Mouse (Mus musculus) T-cell, adult 2 months (primary cell): Measurements from ENCODE around the gene Casc3.
A peak's percentile ranks its signal among the peaks of the same experiment; 100 is the strongest.

Experiments
- DNase-seq: peaks from one replicate; pipeline ENCODE4 v3.0.0; 2022; ENCODE audit warnings: low spot score

Gene Casc3

GRCm38 (mm10) chr11:98836128-98836527 is 31.4 kb downstream of the Casc3 start:
- DNase-seq = no peak

- DNase-seq = peak; percentile 73
Observed at GRCm38 (mm10) chr11:98836651-98837141, 32.0 kb downstream of the Casc3 start, which contains the start of gene Rapgefl1. Gene Rapgefl1 (plus strand): TSS chr11:98836785.

- no peak for DNase-seq
Observed at GRCm38 (mm10) chr11:98837231-98837704, 32.6 kb downstream of the Casc3 start.

GRCm38 (mm10) chr11:98837917-98838316 is 33.2 kb downstream of the Casc3 start:
- DNase-seq = no peak

- no peak for DNase-seq
Observed at GRCm38 (mm10) chr11:98838512-98838911, 33.8 kb downstream of the Casc3 start.

- no peak for DNase-seq
Observed at GRCm38 (mm10) chr11:98839402-98839801, 34.7 kb downstream of the Casc3 start.

- DNase-seq = no peak
Observed at GRCm38 (mm10) chr11:98839897-98840296, 35.2 kb downstream of the Casc3 start.

- DNase-seq = no peak
Observed at GRCm38 (mm10) chr11:98846016-98846415, 41.3 kb downstream of the Casc3 start.

- DNase-seq = no peak
Observed at GRCm38 (mm10) chr11:98846865-98847604, 42.3 kb downstream of the Casc3 start.

- no peak for DNase-seq
Observed at GRCm38 (mm10) chr11:98849196-98849894, 44.6 kb downstream of the Casc3 start.

GRCm38 (mm10) chr11:98850100-98851093 is 45.7 kb downstream of the Casc3 start:
- no peak for DNase-seq

GRCm38 (mm10) chr11:98854116-98854515 is 49.4 kb downstream of the Casc3 start:
- no peak for DNase-seq

GRCm38 (mm10) chr11:98854659-98855058 is 50.0 kb downstream of the Casc3 start:
- no peak for DNase-seq

- peak; percentile 69 for DNase-seq
Observed at GRCm38 (mm10) chr11:98858759-98859731, 54.3 kb downstream of the Casc3 start.

- peak; percentile 96 for DNase-seq
Observed at GRCm38 (mm10) chr11:98863028-98863750, 58.5 kb downstream of the Casc3 start, which contains the start of gene Wipf2. Gene Wipf2 (plus strand): TSS chr11:98863638.

- peak; percentile 51 for DNase-seq
Observed at GRCm38 (mm10) chr11:98863751-98864429, 59.2 kb downstream of the Casc3 start.

GRCm38 (mm10) chr11:98867293-98867692 is 62.6 kb downstream of the Casc3 start:
- no peak for DNase-seq

GRCm38 (mm10) chr11:98869906-98870305 is 65.2 kb downstream of the Casc3 start:
- no peak for DNase-seq

- no peak for DNase-seq
Observed at GRCm38 (mm10) chr11:98870791-98871190, 66.1 kb downstream of the Casc3 start.
